9 mouse cellular contexts compared by ENCODE assay signal in the genomic region with DNA sequence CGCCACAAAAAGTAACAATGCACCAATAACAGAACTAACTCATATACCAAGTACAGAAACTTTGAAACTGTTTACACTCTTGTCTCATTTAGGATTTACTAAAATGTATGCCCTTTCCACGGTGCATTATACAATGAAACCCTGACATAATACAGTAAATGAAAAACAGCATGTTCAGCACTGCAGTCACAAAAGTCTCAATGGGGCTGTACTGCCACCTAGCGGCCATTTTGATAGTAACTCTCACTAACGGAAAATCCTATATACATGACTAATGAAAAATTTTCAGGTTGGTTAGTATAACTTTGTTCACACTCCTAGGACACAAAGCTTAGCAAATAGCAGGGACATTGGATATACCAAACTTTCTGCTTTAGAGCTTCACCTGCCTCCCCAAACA. TPM values are rescaled to one million over a fixed set of nuclear protein-coding genes. Genes with fewer than 3 reads are reported as not detected.
DNase-seq lines count a peak whose midpoint lies in the region; ATAC-seq and TF ChIP-seq lines count a peak whose summit lies in the region.
"Had no signal": no experiment of that assay in that cellular context is flagged by ENCODE, and none has a peak within 500 bp of the region (broad histone marks: within the 10 kb centered on the region; RNA-seq: fewer than 3 reads in every experiment).

No protein-coding gene starts in this region.

- TF ChIP-seq EP300 in stomach, postnatal 0 days (optimal IDR thresholded peaks at IDR 0.05): no peak

- peaks cover 7% of the 10 kb centered on the region; the same call in 1 of the 2 replicates for H3K4me1 ChIP-seq in liver, embryonic 12.5 days
- H3K4me1 ChIP-seq in stomach, postnatal 0 days (replicated peaks; ENCODE audit: control insufficient read depth, insufficient read depth): no peaks in the 10 kb centered on the region

- no peaks in the 10 kb centered on the region for H3K36me3 ChIP-seq in liver, embryonic 12.5 days
- H3K36me3 ChIP-seq in stomach, postnatal 0 days (ENCODE audit: control insufficient read depth, insufficient read depth, low read length): no peaks in the 10 kb centered on the region
- H3K36me3 ChIP-seq: neural tube, embryonic 13.5 days had no signal

- peak; percentile 77 for DNase-seq in liver
- DNase-seq in adrenal gland, adult 2 months: peak; percentile 52
- DNase-seq in embryo, embryonic 11.5 days (ENCODE audit: low read depth, low spot score): peak; percentile 73
- peak; percentile 82 for DNase-seq in heart, postnatal 4 days
- DNase-seq in left cerebral cortex, postnatal 10 days (ENCODE audit: extremely low spot score in 1 of 2, low spot score in 2 of 2): peak; percentile 64 to 74
- peak; percentile 81 for DNase-seq in stomach, postnatal 0 days (ENCODE audit: low spot score)

- no peak overlapping the region for H3K27ac ChIP-seq in liver, embryonic 12.5 days
- no peak overlapping the region for H3K27ac ChIP-seq in stomach, postnatal 0 days (replicated peaks)
- H3K27ac ChIP-seq: neural tube, embryonic 13.5 days had no signal

- no peak overlapping the region for H3K4me3 ChIP-seq in liver, embryonic 12.5 days
- no peak overlapping the region for H3K4me3 ChIP-seq in stomach, postnatal 0 days (ENCODE audit: low read depth, low read length)
- H3K4me3 ChIP-seq: neural tube, embryonic 13.5 days had no signal

- no peak overlapping the region for H3K4me2 ChIP-seq in liver, embryonic 12.5 days
- H3K4me2 ChIP-seq in stomach, postnatal 0 days (replicated peaks; ENCODE audit: low read depth): no peak overlapping the region
- H3K4me2 ChIP-seq: neural tube, embryonic 13.5 days had no signal

- no peaks in the 10 kb centered on the region for H3K27me3 ChIP-seq in liver, embryonic 12.5 days (replicated peaks)
- no peaks in the 10 kb centered on the region for H3K27me3 ChIP-seq in stomach, postnatal 0 days (ENCODE audit: control insufficient read depth, insufficient read depth, low read length)
- H3K27me3 ChIP-seq: neural tube, embryonic 13.5 days had no signal

- H3K9ac ChIP-seq in liver, embryonic 12.5 days: no peak overlapping the region
- H3K9ac ChIP-seq in stomach, postnatal 0 days (ENCODE audit: low read length): no peak overlapping the region
- H3K9ac ChIP-seq: neural tube, embryonic 13.5 days had no signal

- TF ChIP-seq CTCF in stomach, postnatal 0 days (IDR thresholded peaks at IDR 0.05; ENCODE audit: low read depth): peak; percentile 97

- ATAC-seq in liver, embryonic 12.5 days: no peak
- peak; percentile 38; the same call in 1 of the 2 replicates for ATAC-seq in monocyte, adult 5-6 weeks (replicated peaks; ENCODE audit: insufficient number of reproducible peaks, low FRiP score, low TSS enrichment, poor library complexity, severe bottlenecking)
- ATAC-seq in stomach, postnatal 0 days (ENCODE audit: low FRiP score, low TSS enrichment): no peak

- intact Hi-C loops in left cerebral cortex, postnatal 10 days (cut with DNase I): loop anchor here (5.0 to 10.0 kb wide), 3 partner anchors 116 to 328 kb away; no protein-coding TSS in a partner anchor

- WGBS in liver, embryonic 12.5 days (ENCODE audit: insufficient replicate concordance): 22% methylated on average over 4 of the region's 4 CpGs
- WGBS in stomach, postnatal 0 days: 22% methylated on average over 4 of the region's 4 CpGs

- no peaks in the 10 kb centered on the region for H3K9me3 ChIP-seq in liver, embryonic 12.5 days (replicated peaks)
- no peaks in the 10 kb centered on the region for H3K9me3 ChIP-seq in stomach, postnatal 0 days (ENCODE audit: control insufficient read depth, low read length)
- H3K9me3 ChIP-seq: neural tube, embryonic 13.5 days had no signal

RNA-seq across cellular contexts. Expression of gene Atr, which starts 4.5 kb away (rescaled TPM):
- polyA plus RNA-seq in liver, embryonic 12.5 days (2016; fragmentation: Nextera tagmentation; extraction: Ambion mirVana): 10.0 and 10.6 TPM in 2 replicates
- total RNA-seq in adrenal gland, adult 2 months (2021): 10 to 100 TPM; 12.0 to 14.2 TPM
- 0.31 and 0.65 TPM in 2 replicates for polyA plus RNA-seq in adrenal gland, adult 2 months (2012; rRNA removed)
- 10 to 100 TPM; 15.4 to 16.9 TPM for total RNA-seq in heart, postnatal 4 days (2021)
- 10 to 100 TPM; 13.3 to 14.1 TPM for total RNA-seq in left cerebral cortex, postnatal 10 days (2021)
- 23.9 to 50.2 TPM (median 25.4 TPM) in 3 replicates for total RNA-seq in monocyte, adult 5-6 weeks (2017)
- 4.4 and 4.6 TPM in 2 replicates for polyA plus RNA-seq in stomach, postnatal 0 days (2015; fragmentation: Nextera tagmentation; extraction: Ambion mirVana)

RNA-seq across cellular contexts. Expression of gene Pls1, which starts 7.8 kb away (rescaled TPM):
- 9.9 and 10.7 TPM in 2 replicates for polyA plus RNA-seq in liver, embryonic 12.5 days (2016; fragmentation: Nextera tagmentation; extraction: Ambion mirVana)
- total RNA-seq in adrenal gland, adult 2 months (2021): 1 to 10 TPM; 4.9 to 5.5 TPM
- 0.02 TPM in 1 of 2 replicates, not detected in the other for polyA plus RNA-seq in adrenal gland, adult 2 months (2012; rRNA removed)
- under 1 TPM; 0.18 to 0.26 TPM for total RNA-seq in heart, postnatal 4 days (2021)
- total RNA-seq in left cerebral cortex, postnatal 10 days (2021): 1 to 10 TPM; 4.2 to 5.6 TPM
- 5.4 to 6.1 TPM in 2 of 3 replicates, not detected in the other for total RNA-seq in monocyte, adult 5-6 weeks (2017)
- 44.4 and 45.6 TPM in 2 replicates for polyA plus RNA-seq in stomach, postnatal 0 days (2015; fragmentation: Nextera tagmentation; extraction: Ambion mirVana)
